Mouse (Mus musculus): Measurements from ENCODE around the gene Slc41a3. TPM values are rescaled to one million over a fixed set of nuclear protein-coding genes. Genes with fewer than 3 reads are reported as not detected.

The Slc41a3 gene
- polyA plus RNA-seq, 1 experiment from 2014 or later = 7.3 TPM

GRCm38 (mm10) chr6:90582331-90582730 lies 22.2 kb upstream of the Slc41a3 start:
- Histone ChIP-seq H3K4me2 (replicated peaks; ENCODE audit: low read depth, low read length) (no peak overlapping the region), H3K27me3 (ENCODE audit: control insufficient read depth, insufficient read depth, low read length) (no peaks in the 10 kb centered on the region), H3K9ac (replicated peaks; ENCODE audit: low read depth, low read length) (no peak overlapping the region), H3K9me3 (ENCODE audit: control insufficient read depth, low read depth, low read length) (no peaks in the 10 kb centered on the region), H3K4me1 (ENCODE audit: control insufficient read depth, insufficient read depth, low read length) (no peaks in the 10 kb centered on the region), H3K36me3 (ENCODE audit: control insufficient read depth, insufficient read depth, low read length) (no peaks in the 10 kb centered on the region), H3K4me3 (ENCODE audit: low read depth, low read length) (no peak overlapping the region), H3K27ac (ENCODE audit: low read length) (no peak overlapping the region)
- 81% methylated on average over 2 of the region's 2 CpGs for WGBS
- ATAC-seq (ENCODE audit: insufficient number of reproducible peaks, insufficient read depth, low FRiP score, low read depth) = no peak

- no peaks in the 10 kb centered on the region for H3K27me3 ChIP-seq (ENCODE audit: control insufficient read depth, insufficient read depth, low read length)
- 60% methylated on average over 5 of the region's 5 CpGs for WGBS
- no peaks in the 10 kb centered on the region for H3K4me1 ChIP-seq (ENCODE audit: control insufficient read depth, insufficient read depth, low read length)
- H3K27ac ChIP-seq (ENCODE audit: low read length) = no peak overlapping the region
- ATAC-seq (ENCODE audit: insufficient number of reproducible peaks, insufficient read depth, low FRiP score, low read depth) = no peak
- no peaks in the 10 kb centered on the region for H3K36me3 ChIP-seq (ENCODE audit: control insufficient read depth, insufficient read depth, low read length)
- no peaks in the 10 kb centered on the region for H3K9me3 ChIP-seq (ENCODE audit: control insufficient read depth, low read depth, low read length)
- no peak overlapping the region for H3K4me3 ChIP-seq (ENCODE audit: low read depth, low read length)
- H3K9ac ChIP-seq (replicated peaks; ENCODE audit: low read depth, low read length) = no peak overlapping the region
- H3K4me2 ChIP-seq (replicated peaks; ENCODE audit: low read depth, low read length) = no peak overlapping the region
Measured at GRCm38 (mm10) chr6:90588113-90588512, 16.4 kb upstream of the Slc41a3 start.

GRCm38 (mm10) chr6:90590707-90591106 lies 13.8 kb upstream of the Slc41a3 start:
- H3K4me1 ChIP-seq (ENCODE audit: control insufficient read depth, insufficient read depth, low read length) = no peaks in the 10 kb centered on the region
- ATAC-seq (ENCODE audit: insufficient number of reproducible peaks, insufficient read depth, low FRiP score, low read depth) = no peak
- H3K4me3 ChIP-seq (ENCODE audit: low read depth, low read length) = no peak overlapping the region
- H3K9me3 ChIP-seq (ENCODE audit: control insufficient read depth, low read depth, low read length) = no peaks in the 10 kb centered on the region
- no peaks in the 10 kb centered on the region for H3K27me3 ChIP-seq (ENCODE audit: control insufficient read depth, insufficient read depth, low read length)
- 97% methylated on average over 1 of the region's 1 CpGs for WGBS
- H3K36me3 ChIP-seq (ENCODE audit: control insufficient read depth, insufficient read depth, low read length) = no peaks in the 10 kb centered on the region
- H3K27ac ChIP-seq (ENCODE audit: low read length) = no peak overlapping the region
- no peak overlapping the region for H3K9ac ChIP-seq (replicated peaks; ENCODE audit: low read depth, low read length)
- no peak overlapping the region for H3K4me2 ChIP-seq (replicated peaks; ENCODE audit: low read depth, low read length)

GRCm38 (mm10) chr6:90594972-90595371 lies 9.6 kb upstream of the Slc41a3 start:
- Histone ChIP-seq H3K4me3 (ENCODE audit: low read depth, low read length) (no peak overlapping the region), H3K27me3 (ENCODE audit: control insufficient read depth, insufficient read depth, low read length) (no peaks in the 10 kb centered on the region), H3K9ac (replicated peaks; ENCODE audit: low read depth, low read length) (no peak overlapping the region), H3K4me1 (ENCODE audit: control insufficient read depth, insufficient read depth, low read length) (no peaks in the 10 kb centered on the region), H3K4me2 (replicated peaks; ENCODE audit: low read depth, low read length) (no peak overlapping the region), H3K36me3 (ENCODE audit: control insufficient read depth, insufficient read depth, low read length) (no peaks in the 10 kb centered on the region), H3K27ac (ENCODE audit: low read length) (no peak overlapping the region), H3K9me3 (ENCODE audit: control insufficient read depth, low read depth, low read length) (no peaks in the 10 kb centered on the region)
- 60% methylated on average over 1 of the region's 1 CpGs for WGBS
- ATAC-seq (ENCODE audit: insufficient number of reproducible peaks, insufficient read depth, low FRiP score, low read depth) = no peak

- Histone ChIP-seq H3K4me1 (ENCODE audit: control insufficient read depth, insufficient read depth, low read length) (no peaks in the 10 kb centered on the region), H3K27ac (ENCODE audit: low read length) (no peak overlapping the region), H3K36me3 (ENCODE audit: control insufficient read depth, insufficient read depth, low read length) (no peaks in the 10 kb centered on the region), H3K27me3 (ENCODE audit: control insufficient read depth, insufficient read depth, low read length) (no peaks in the 10 kb centered on the region), H3K9ac (replicated peaks; ENCODE audit: low read depth, low read length) (no peak overlapping the region), H3K4me3 (ENCODE audit: low read depth, low read length) (no peak overlapping the region), H3K9me3 (ENCODE audit: control insufficient read depth, low read depth, low read length) (no peaks in the 10 kb centered on the region), H3K4me2 (replicated peaks; ENCODE audit: low read depth, low read length) (no peak overlapping the region)
- WGBS = 83% methylated on average over 4 of the region's 4 CpGs
- no peak for ATAC-seq (ENCODE audit: insufficient number of reproducible peaks, insufficient read depth, low FRiP score, low read depth)
Measured at GRCm38 (mm10) chr6:90597060-90597459, 7.5 kb upstream of the Slc41a3 start.

GRCm38 (mm10) chr6:90597592-90597991 lies 6.9 kb upstream of the Slc41a3 start:
- Histone ChIP-seq H3K4me2 (replicated peaks; ENCODE audit: low read depth, low read length) (no peak overlapping the region), H3K36me3 (ENCODE audit: control insufficient read depth, insufficient read depth, low read length) (no peaks in the 10 kb centered on the region), H3K9me3 (ENCODE audit: control insufficient read depth, low read depth, low read length) (no peaks in the 10 kb centered on the region), H3K9ac (replicated peaks; ENCODE audit: low read depth, low read length) (no peak overlapping the region), H3K4me1 (ENCODE audit: control insufficient read depth, insufficient read depth, low read length) (no peaks in the 10 kb centered on the region), H3K27me3 (ENCODE audit: control insufficient read depth, insufficient read depth, low read length) (no peaks in the 10 kb centered on the region), H3K27ac (ENCODE audit: low read length) (no peak overlapping the region), H3K4me3 (ENCODE audit: low read depth, low read length) (no peak overlapping the region)
- 90% methylated on average over 2 of the region's 2 CpGs for WGBS
- no peak for ATAC-seq (ENCODE audit: insufficient number of reproducible peaks, insufficient read depth, low FRiP score, low read depth)

GRCm38 (mm10) chr6:90598197-90598596 lies 6.3 kb upstream of the Slc41a3 start:
- no peaks in the 10 kb centered on the region for H3K9me3 ChIP-seq (ENCODE audit: control insufficient read depth, low read depth, low read length)
- no peak for ATAC-seq (ENCODE audit: insufficient number of reproducible peaks, insufficient read depth, low FRiP score, low read depth)
- H3K27ac ChIP-seq (ENCODE audit: low read length) = no peak overlapping the region
- H3K36me3 ChIP-seq (ENCODE audit: control insufficient read depth, insufficient read depth, low read length) = no peaks in the 10 kb centered on the region
- WGBS = 86% methylated on average over 6 of the region's 6 CpGs
- H3K9ac ChIP-seq (replicated peaks; ENCODE audit: low read depth, low read length) = no peak overlapping the region
- no peaks in the 10 kb centered on the region for H3K27me3 ChIP-seq (ENCODE audit: control insufficient read depth, insufficient read depth, low read length)
- H3K4me2 ChIP-seq (replicated peaks; ENCODE audit: low read depth, low read length) = no peak overlapping the region
- H3K4me1 ChIP-seq (ENCODE audit: control insufficient read depth, insufficient read depth, low read length) = no peaks in the 10 kb centered on the region
- no peak overlapping the region for H3K4me3 ChIP-seq (ENCODE audit: low read depth, low read length)

GRCm38 (mm10) chr6:90600351-90600750 lies 4.2 kb upstream of the Slc41a3 start:
- Histone ChIP-seq H3K27me3 (ENCODE audit: control insufficient read depth, insufficient read depth, low read length) (no peaks in the 10 kb centered on the region), H3K4me3 (ENCODE audit: low read depth, low read length) (no peak overlapping the region), H3K4me2 (replicated peaks; ENCODE audit: low read depth, low read length) (no peak overlapping the region), H3K9me3 (ENCODE audit: control insufficient read depth, low read depth, low read length) (no peaks in the 10 kb centered on the region), H3K4me1 (ENCODE audit: control insufficient read depth, insufficient read depth, low read length) (no peaks in the 10 kb centered on the region), H3K9ac (replicated peaks; ENCODE audit: low read depth, low read length) (no peak overlapping the region), H3K27ac (ENCODE audit: low read length) (no peak overlapping the region), H3K36me3 (ENCODE audit: control insufficient read depth, insufficient read depth, low read length) (no peaks in the 10 kb centered on the region)
- ATAC-seq (ENCODE audit: insufficient number of reproducible peaks, insufficient read depth, low FRiP score, low read depth) = no peak
- WGBS = 70% methylated on average over 4 of the region's 4 CpGs

GRCm38 (mm10) chr6:90601736-90602135 lies 2.8 kb upstream of the Slc41a3 start:
- H3K9me3 ChIP-seq (ENCODE audit: control insufficient read depth, low read depth, low read length) = no peaks in the 10 kb centered on the region
- H3K27ac ChIP-seq (ENCODE audit: low read length) = no peak overlapping the region
- H3K4me3 ChIP-seq (ENCODE audit: low read depth, low read length) = no peak overlapping the region
- H3K27me3 ChIP-seq (ENCODE audit: control insufficient read depth, insufficient read depth, low read length) = no peaks in the 10 kb centered on the region
- H3K9ac ChIP-seq (replicated peaks; ENCODE audit: low read depth, low read length) = no peak overlapping the region
- 55% methylated on average over 7 of the region's 7 CpGs for WGBS
- H3K4me2 ChIP-seq (replicated peaks; ENCODE audit: low read depth, low read length) = no peak overlapping the region
- no peaks in the 10 kb centered on the region for H3K36me3 ChIP-seq (ENCODE audit: control insufficient read depth, insufficient read depth, low read length)
- ATAC-seq (ENCODE audit: insufficient number of reproducible peaks, insufficient read depth, low FRiP score, low read depth) = no peak
- 0 out of 2 replicates have a peak, but pooled peaks cover under 1% of the 10 kb centered on the region for H3K4me1 ChIP-seq (ENCODE audit: control insufficient read depth, insufficient read depth, low read length)
